Mouse (Mus musculus) CH12.LX (cell line): ENCODE measurements around the gene Sec24d. TPM values are rescaled to one million over a fixed set of nuclear protein-coding genes. Genes with fewer than 3 reads are reported as not detected.

Source experiments
- DNase-seq: peaks from one replicate; pipeline ENCODE4 v3.0.0-alpha.2; 2013; ENCODE audit errors: extremely low read depth
- H3K27ac ChIP-seq: 2 replicates; pipeline ENCODE4 v1.5.1; 2012; ENCODE audit warnings: low read depth, mild to moderate bottlenecking, control low read depth, moderate library complexity; ENCODE audit not compliant: insufficient read depth
- H3K27me3 ChIP-seq: replicated peaks from 2 replicates; pipeline ENCODE3; 2012; ENCODE audit warnings: inconsistent platforms
- H3K36me3 ChIP-seq, 2 experiments: replicated peaks in 1 of 2; 2 replicates each; pipeline versions ENCODE3 to v1.6.1; 2012; ENCODE audit warnings: inconsistent platforms in 1 of 2, low read length in 1 of 2, mild to moderate bottlenecking in 1 of 2, mixed read lengths in 1 of 2, moderate library complexity in 1 of 2; ENCODE audit not compliant: control insufficient read depth in 1 of 2, insufficient read depth in 1 of 2
- H3K4me1 ChIP-seq, 2 experiments: 2 replicates each; pipeline ENCODE4 v1.6.1; 2012; ENCODE audit warnings: inconsistent platforms in 1 of 2, moderate library complexity in 1 of 2; ENCODE audit not compliant: insufficient read depth in 2 of 2, control insufficient read depth in 1 of 2
- H3K4me2 ChIP-seq: 2 replicates; pipeline ENCODE4 v1.6.1; 2012; ENCODE audit warnings: low read depth, mild to moderate bottlenecking, control low read depth; ENCODE audit not compliant: poor library complexity, insufficient read depth, severe bottlenecking
- H3K4me3 ChIP-seq, 3 experiments: fragments of 150-350 bp in 1 of 3; sonication (generic) in 1 of 3; replicated peaks in 1 of 3; 2 replicates each; pipeline versions ENCODE3 to v1.5.1; 2011 to 2012; ENCODE audit warnings: low read depth in 2 of 3, low read length in 2 of 3, mild to moderate bottlenecking in 2 of 3, moderate library complexity in 2 of 3, control low read depth in 1 of 3, improper control_type of control experiment in 1 of 3, inconsistent platforms in 1 of 3, mixed read lengths in 1 of 3; ENCODE audit not compliant: poor library complexity in 1 of 3
- H3K79me2 ChIP-seq: replicated peaks from 2 replicates; pipeline ENCODE4 v1.6.1; 2012; ENCODE audit warnings: mild to moderate bottlenecking, moderate library complexity; ENCODE audit not compliant: control insufficient read depth, poor library complexity, insufficient read depth, severe bottlenecking; ENCODE audit errors: extremely low read depth
- H3K9ac ChIP-seq: 2 replicates; pipeline ENCODE4 v1.6.1; 2012; ENCODE audit warnings: low read depth, mild to moderate bottlenecking, control low read depth, moderate library complexity; ENCODE audit not compliant: insufficient read depth
- H3K9me3 ChIP-seq: replicated peaks from 2 replicates; pipeline ENCODE3; 2012; ENCODE audit warnings: low read length, inconsistent platforms, mixed read lengths
- BHLHE40 ChIP-seq: IDR thresholded peaks from 2 replicates; pipeline ENCODE4 v1.6.1; 2011; ENCODE audit warnings: mild to moderate bottlenecking, low read depth, low read length, improper control_type of control experiment
- CHD2 ChIP-seq: IDR thresholded peaks from 2 replicates; pipeline ENCODE4 v1.6.1; 2011; ENCODE audit warnings: low read length, improper control_type of control experiment
- CTCF ChIP-seq, 2 experiments: IDR thresholded peaks in 1 of 2; conservative IDR thresholded peaks in 1 of 2; 2 replicates each; pipeline ENCODE4 v1.5.1; 2011 to 2012; ENCODE audit warnings: low read depth in 2 of 2, low read length in 2 of 2, improper control_type of control experiment in 1 of 2, inconsistent platforms in 1 of 2, mild to moderate bottlenecking in 1 of 2, moderate library complexity in 1 of 2
- E2F4 ChIP-seq: IDR thresholded peaks from 2 replicates; pipeline ENCODE4 v1.6.1; 2011; ENCODE audit warnings: low read depth, low read length, improper control_type of control experiment; ENCODE audit not compliant: insufficient replicate concordance
- ELF1 ChIP-seq: IDR thresholded peaks from 2 replicates; pipeline ENCODE4 v1.6.1; 2014; ENCODE audit warnings: low read depth, mild to moderate bottlenecking, inconsistent platforms, low read length, improper control_type of control experiment
- EP300 ChIP-seq: IDR thresholded peaks from 2 replicates; pipeline ENCODE4 v1.6.1; 2011; ENCODE audit warnings: low read length, improper control_type of control experiment
- ETS1 ChIP-seq: conservative IDR thresholded peaks from 2 replicates; pipeline ENCODE4 v1.6.1; 2012; ENCODE audit warnings: low read depth, mild to moderate bottlenecking, inconsistent platforms, low read length, improper control_type of control experiment, moderate library complexity
- HCFC1 ChIP-seq: IDR thresholded peaks from 2 replicates; pipeline ENCODE4 v1.6.1; 2012; ENCODE audit warnings: low read depth, mild to moderate bottlenecking, inconsistent platforms, low read length, improper control_type of control experiment
- IRF4 ChIP-seq: IDR thresholded peaks from 2 replicates; pipeline ENCODE4 v1.6.1; 2014; ENCODE audit warnings: low read depth, mild to moderate bottlenecking, inconsistent platforms, low read length, improper control_type of control experiment
- JUN ChIP-seq: IDR thresholded peaks from 2 replicates; pipeline ENCODE4 v1.6.1; 2011; ENCODE audit warnings: low read depth, mild to moderate bottlenecking, low read length, improper control_type of control experiment, moderate library complexity; ENCODE audit not compliant: insufficient read depth
- JUND ChIP-seq: conservative IDR thresholded peaks from 2 replicates; pipeline ENCODE4 v1.6.1; 2011; ENCODE audit warnings: low read depth, low read length, improper control_type of control experiment
- KAT2A ChIP-seq: IDR thresholded peaks from 2 replicates; pipeline ENCODE4 v1.6.1; 2012; ENCODE audit warnings: low read length, improper control_type of control experiment, inconsistent platforms; ENCODE audit not compliant: insufficient replicate concordance
- MXI1 ChIP-seq: IDR thresholded peaks from 2 replicates; pipeline ENCODE4 v1.6.1; 2011; ENCODE audit warnings: mild to moderate bottlenecking, low read depth, low read length, improper control_type of control experiment
- NELFE ChIP-seq: IDR thresholded peaks from 2 replicates; pipeline ENCODE4 v1.6.1; 2011; ENCODE audit warnings: low read depth, low read length, improper control_type of control experiment
- PAX5 ChIP-seq: IDR thresholded peaks from 2 replicates; pipeline ENCODE4 v1.6.1; 2012; ENCODE audit warnings: low read length, inconsistent platforms, mixed read lengths
- POLR2A ChIP-seq: IDR thresholded peaks from 2 replicates; pipeline ENCODE4 v1.6.1; 2011; ENCODE audit warnings: low read depth, mild to moderate bottlenecking, improper control_type of control experiment, low read length
- POLR2AphosphoS2 ChIP-seq: IDR thresholded peaks from 2 replicates; pipeline ENCODE4 v1.6.1; 2011; ENCODE audit warnings: low read depth, low read length, improper control_type of control experiment
- RAD21 ChIP-seq: IDR thresholded peaks from 2 replicates; pipeline ENCODE4 v1.6.1; 2011; ENCODE audit warnings: low read depth, mild to moderate bottlenecking, low read length, improper control_type of control experiment, moderate library complexity
- RCOR1 ChIP-seq: conservative IDR thresholded peaks from 2 replicates; pipeline ENCODE4 v1.6.1; 2012; ENCODE audit warnings: low read depth, mild to moderate bottlenecking, inconsistent platforms, low read length, improper control_type of control experiment
- SMC3 ChIP-seq: IDR thresholded peaks from 2 replicates; pipeline ENCODE4 v1.6.1; 2011; ENCODE audit warnings: low read depth, low read length, improper control_type of control experiment
- UBTF ChIP-seq: IDR thresholded peaks from 2 replicates; pipeline ENCODE4 v1.6.1; 2012; ENCODE audit warnings: low read depth, mild to moderate bottlenecking, inconsistent platforms, low read length, improper control_type of control experiment, moderate library complexity
- USF2 ChIP-seq: conservative IDR thresholded peaks from 2 replicates; pipeline ENCODE4 v1.6.1; 2011; ENCODE audit warnings: low read depth, low read length, improper control_type of control experiment
- ZC3H11A ChIP-seq: IDR thresholded peaks from 2 replicates; pipeline ENCODE4 v1.6.1; 2012; ENCODE audit warnings: low read depth, mild to moderate bottlenecking, inconsistent platforms, low read length, improper control_type of control experiment
- ZKSCAN1 ChIP-seq: IDR thresholded peaks from 2 replicates; pipeline ENCODE4 v1.6.1; 2012; ENCODE audit warnings: low read depth, inconsistent platforms, low read length, improper control_type of control experiment, borderline replicate concordance
- ZMIZ1 ChIP-seq: IDR thresholded peaks from 2 replicates; pipeline ENCODE4 v1.6.1; 2012; ENCODE audit warnings: low read depth, mild to moderate bottlenecking, inconsistent platforms, low read length, improper control_type of control experiment
- ZNF384 ChIP-seq: IDR thresholded peaks from 2 replicates; pipeline ENCODE4 v1.6.1; 2012; ENCODE audit warnings: low read depth, low read length, improper control_type of control experiment, inconsistent platforms
- dilution Hi-C: fragments of 300-500 bp; cut with MboI; formaldehyde crosslinking; loops from 2 replicates; pipeline ENCODE4 v1.14.3; 2020; ENCODE audit warnings: low sequenced_read_pairs; ENCODE audit not compliant: extremely low pct_unique_long_range_greater_than_20kb, extremely low pct_ligation_motif_present
- in situ Hi-C: fragments of 300-500 bp; cut with MboI; formaldehyde crosslinking; loops from 3 replicates; pipeline ENCODE4 v1.14.3; 2019; ENCODE audit warnings: low sequenced_read_pairs, low pct_ligation_motif_present, low pct_unique_long_range_greater_than_20kb, mixed read lengths
- polyA plus RNA-seq: library from polyadenylated mRNA; unstranded; fragments of >175 nt; gene quantifications from 2 replicates; pipeline ENCODE4 v1.2.1, GENCODE M21; 2012; ENCODE audit warnings: low read depth; ENCODE audit not compliant: insufficient read length
- total RNA-seq, 2 experiments: library from RNA; depleted of rRNA; stranded (reverse); fragments of 300-350 nt in 1 of 2; fragments of >200 nt in 1 of 2; gene quantifications; 2 replicates each; pipeline ENCODE4 v1.2.3; 2012 to 2014

Sec24d gene
- total and polyA plus RNA-seq, 3 experiments = 33.1 to 51.4 (median 45.8) TPM

- Histone ChIP-seq H3K4me2 (peak overlapping the region; percentile 51), H3K4me1 (peaks cover 2 to 10% of the 10 kb centered on the region in 2 experiments; a peak in 3 of 4 replicates), H3K27me3 (no peaks in the 10 kb centered on the region), H3K36me3 (no peaks in the 10 kb centered on the region), H3K9ac (no peak overlapping the region; the same call in 1 of the 2 replicates), H3K9me3 (peaks cover 3% of the 10 kb centered on the region), H3K79me2 (no peaks in the 10 kb centered on the region), H3K4me3 (no peak overlapping the region), H3K27ac (no peak overlapping the region)
- TF ChIP-seq ZKSCAN1 (no peak), USF2 (no peak), ZC3H11A (peak; percentile 57; the same call in 1 of the 2 replicates), NELFE (no peak), KAT2A (no peak), POLR2A (no peak), POLR2AphosphoS2 (no peak), ETS1 (no peak), IRF4 (no peak), RCOR1 (no peak), RAD21 (peak; percentile 91), PAX5 (no peak), EP300 (no peak), E2F4 (no peak), JUN (no peak), BHLHE40 (no peak), CTCF (conservative IDR thresholded peaks at IDR 0.05 in 1 of 2, IDR thresholded peaks at IDR 0.05 in 1 of 2; ENCODE audit: low read depth in 2 of 2, low read length in 2 of 2) (peak in 1 of 2 experiments; percentile 89; a peak in 2 of 4 replicates), ZMIZ1 (no peak), ZNF384 (no peak), HCFC1 (no peak), MXI1 (no peak), CHD2 (no peak), UBTF (no peak), ELF1 (no peak), SMC3 (peak; percentile 93), JUND (no peak)
- DNase-seq = peak; percentile 51
- in situ Hi-C loops (loop anchor here (10.0 kb wide), 2 partner anchors 60 to 90 kb away; no protein-coding TSS in a partner anchor), dilution Hi-C loops (no loop called here)
Observed at GRCm38 (mm10) chr3:123234191-123234836, 32.9 kb upstream of the Sec24d start.
